Mouse (Mus musculus) central nervous system, embryonic 14 days (tissue): ENCODE measurements around the gene 2310061N02Rik. TPM values are rescaled to one million over a fixed set of nuclear protein-coding genes. Genes with fewer than 3 reads are reported as not detected.

Source experiments
- polyA plus RNA-seq: library from polyadenylated mRNA; depleted of rRNA; stranded (reverse); fragments of >200 nt; gene quantifications from 2 replicates; pipeline ENCODE4 v1.2.3, GENCODE M21; 2012; rRNA removed

2310061N02Rik gene
- polyA plus RNA-seq = not detected in 2 replicates

DNA sequence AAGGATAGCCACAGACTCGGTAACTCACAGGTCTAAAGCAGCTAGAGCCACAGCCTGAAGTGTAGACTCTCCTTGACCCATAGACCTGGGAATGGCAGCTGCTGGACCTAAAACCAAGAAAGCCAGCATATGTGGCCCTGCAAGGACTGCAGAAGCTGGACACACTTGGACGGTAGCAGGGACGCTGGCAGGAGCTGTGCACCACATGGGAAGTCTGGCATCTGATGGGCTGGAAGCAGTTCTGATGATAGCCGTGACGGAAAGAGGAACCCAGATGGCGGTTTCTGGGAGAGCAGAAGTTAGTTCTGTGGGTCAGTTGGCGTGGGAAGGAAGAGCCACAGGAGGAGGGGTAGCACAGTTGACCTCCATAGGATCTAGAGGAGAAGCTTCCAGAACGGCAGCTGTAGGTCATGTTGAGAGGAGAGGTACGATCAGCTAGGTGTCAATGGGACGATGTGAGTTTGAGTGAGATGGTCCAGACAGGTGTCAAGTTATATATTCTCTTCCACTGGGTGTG, at the start of gene 2310061N02Rik:
TSS of gene 2310061N02Rik (minus strand) at position 467 of the 517 bp plus-strand sequence.

DNA sequence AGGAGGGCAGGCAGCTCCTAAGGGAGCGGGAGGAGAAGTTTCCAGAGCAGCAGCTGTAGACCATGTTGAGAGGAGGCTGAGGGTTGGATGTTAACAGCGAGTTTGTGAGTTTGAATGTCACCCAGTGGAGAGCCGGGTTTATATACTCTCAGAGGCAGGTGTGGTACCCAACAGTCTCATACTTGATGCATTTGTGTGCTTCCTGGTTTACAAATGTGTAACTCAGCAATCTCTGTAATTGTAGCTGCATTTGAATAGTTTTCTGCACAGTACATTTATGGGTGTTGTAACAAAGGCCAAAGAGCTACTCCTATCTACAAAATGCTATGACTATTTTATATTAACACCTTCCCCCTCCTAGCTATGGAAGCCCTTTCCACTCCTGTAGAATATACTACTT, 43.8 kb upstream of the 2310061N02Rik start, which contains the start of gene Krtap13:
TSS of gene Krtap13 (minus strand) at position 101 of the 400 bp plus-strand sequence.

DNA sequence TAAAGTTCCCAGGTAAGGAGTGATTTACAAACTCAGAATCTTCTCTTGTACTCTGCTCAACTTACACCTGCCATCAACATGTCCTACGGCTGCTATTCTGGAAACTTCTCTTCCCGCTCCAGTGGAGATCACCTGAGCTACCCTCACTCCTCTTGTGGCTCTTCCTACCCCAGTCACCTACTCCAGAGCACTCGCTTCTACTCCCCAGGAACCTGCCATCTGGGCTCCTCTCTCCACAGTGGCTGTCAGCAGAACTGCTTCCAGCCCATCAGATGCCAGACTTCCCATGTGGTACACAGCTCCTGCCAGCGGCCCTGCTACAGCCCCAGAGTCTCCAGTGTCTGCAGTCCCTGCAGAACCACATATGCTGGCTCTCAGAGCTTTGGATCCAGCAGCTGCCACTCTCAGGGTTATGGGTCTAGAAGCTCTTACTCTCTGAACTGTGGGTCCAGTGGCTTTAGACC, 21.1 kb upstream of the 2310061N02Rik start, which contains the start of gene Krtap13-1:
TSS of gene Krtap13-1 (plus strand) at position 51 of the 464 bp plus-strand sequence.

DNA sequence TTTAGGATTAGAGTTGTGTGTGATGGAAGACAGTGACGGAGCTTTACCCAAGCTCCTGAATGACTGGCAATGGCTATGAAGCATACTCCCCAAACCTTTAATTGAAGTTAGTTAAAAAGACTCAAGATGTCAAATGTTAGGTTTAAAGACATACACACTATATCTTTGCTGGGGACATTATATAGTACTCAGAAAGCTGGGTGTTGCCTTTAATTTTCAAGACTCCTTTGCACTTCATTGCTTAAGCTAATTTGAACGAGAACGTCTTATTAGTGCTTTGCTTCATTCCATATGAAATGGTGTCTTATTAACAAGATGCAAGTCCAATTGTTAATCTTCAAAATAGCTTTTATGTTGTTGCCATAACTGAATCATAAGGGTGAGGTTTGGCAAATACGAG, 36.2 kb downstream of the 2310061N02Rik start, which contains the start of gene Krtap27-1:
TSS of gene Krtap27-1 (minus strand) at position 101 of the 400 bp plus-strand sequence.

Other genes with a start within 250 kb of the 2310061N02Rik start
- not detected in 2 replicates for gene Cldn17, start 201.0 kb downstream of the 2310061N02Rik start, polyA plus RNA-seq
- 0.04 and 0.89 TPM in 2 replicates for gene Cldn8, start 144.8 kb downstream of the 2310061N02Rik start, polyA plus RNA-seq
- gene Krtap24-1, start 95.7 kb downstream of the 2310061N02Rik start, polyA plus RNA-seq = not detected in 2 replicates
- gene 2310079G19Rik, start 80.3 kb downstream of the 2310061N02Rik start, polyA plus RNA-seq = not detected in 2 replicates
- not detected in 2 replicates for gene Krtap26-1, start 60.2 kb downstream of the 2310061N02Rik start, polyA plus RNA-seq
- not detected in 2 replicates for gene Krtap27-1, start 36.3 kb downstream of the 2310061N02Rik start, polyA plus RNA-seq
- gene Krtap13-1, start 20.9 kb upstream of the 2310061N02Rik start, polyA plus RNA-seq = not detected in 2 replicates
- gene Krtap13, start 43.7 kb upstream of the 2310061N02Rik start, polyA plus RNA-seq = not detected in 2 replicates
- not detected in 2 replicates for gene 2310034C09Rik, start 50.9 kb upstream of the 2310061N02Rik start, polyA plus RNA-seq
- not detected in 2 replicates for gene 2310057N15Rik, start 66.2 kb upstream of the 2310061N02Rik start, polyA plus RNA-seq
- gene Gm5965, start 69.9 kb upstream of the 2310061N02Rik start, polyA plus RNA-seq = not detected in 2 replicates
- not detected in 2 replicates for gene Gm20741, start 104.3 kb upstream of the 2310061N02Rik start, polyA plus RNA-seq
- not detected in 2 replicates for gene Krtap15, start 112.3 kb upstream of the 2310061N02Rik start, polyA plus RNA-seq
- not detected in 2 replicates for gene Krtap14, start 118.2 kb upstream of the 2310061N02Rik start, polyA plus RNA-seq
- gene Krtap19-1, start 161.4 kb upstream of the 2310061N02Rik start, polyA plus RNA-seq = not detected in 2 replicates
- gene Krtap19-2, start 166.3 kb upstream of the 2310061N02Rik start, polyA plus RNA-seq = not detected in 2 replicates
- gene Krtap19-3, start 170.1 kb upstream of the 2310061N02Rik start, polyA plus RNA-seq = not detected in 2 replicates
- not detected in 2 replicates for gene Krtap19-4, start 177.1 kb upstream of the 2310061N02Rik start, polyA plus RNA-seq
- gene Krtap19-5, start 188.5 kb upstream of the 2310061N02Rik start, polyA plus RNA-seq = not detected in 2 replicates
- not detected in 2 replicates for gene Krtap19-9b, start 224.3 kb upstream of the 2310061N02Rik start, polyA plus RNA-seq